Mouse (Mus musculus) T-helper 17 cell (primary cell): ENCODE results near the gene Nup62.

Experiments used
- in situ Hi-C, 2 experiments: fragments of 300-600 bp; cut with MboI, MseI; formaldehyde crosslinking; loops; 1 replicate in 1 of 2; 2 replicates in 1 of 2; pipeline ENCODE4 v1.15.1; 2025; ENCODE audit warnings: high pct_unique_total_duplicates in 2 of 2

The Nup62 gene

GRCm38 (mm10) chr7:44818164-44818563, 2.3 kb downstream of the Nup62 start:
- in situ Hi-C loops, result loop anchor here in 1 of 2 experiments (5.0 kb wide), 1 partner anchor 71 kb away; the partner anchor contains the start of gene Vrk3

GRCm38 (mm10) chr7:44818751-44819235, 2.9 kb downstream of the Nup62 start:
- in situ Hi-C loops, result loop anchor here in 1 of 2 experiments (5.0 kb wide), 1 partner anchor 71 kb away; the partner anchor contains the start of gene Vrk3

GRCm38 (mm10) chr7:44819391-44819790, 3.5 kb downstream of the Nup62 start:
- in situ Hi-C loops, result loop anchor here in 1 of 2 experiments (5.0 kb wide), 1 partner anchor 72 kb away; the partner anchor contains the start of gene Vrk3

GRCm38 (mm10) chr7:44819863-44820262, 4.0 kb downstream of the Nup62 start:
- in situ Hi-C loops, result loop anchor here in 1 of 2 experiments (5.0 kb wide), 1 partner anchor 73 kb away; the partner anchor contains the start of gene Vrk3

GRCm38 (mm10) chr7:44820525-44820924, 4.6 kb downstream of the Nup62 start:
- in situ Hi-C loops, result no loop called here

GRCm38 (mm10) chr7:44821666-44822448, 6.0 kb downstream of the Nup62 start:
- in situ Hi-C loops, result no loop called here

GRCm38 (mm10) chr7:44823409-44823808, 7.5 kb downstream of the Nup62 start:
- in situ Hi-C loops, result no loop called here

GRCm38 (mm10) chr7:44824872-44825271, 9.0 kb downstream of the Nup62 start:
- in situ Hi-C loops, result loop anchor here in 1 of 2 experiments (5.0 kb wide), 1 partner anchor 103 kb away; no protein-coding TSS in a partner anchor

GRCm38 (mm10) chr7:44826771-44827170, 10.9 kb downstream of the Nup62 start:
- in situ Hi-C loops, result loop anchor here in 1 of 2 experiments (5.0 kb wide), 1 partner anchor 104 kb away; no protein-coding TSS in a partner anchor

- in situ Hi-C loops, result loop anchor here in 1 of 2 experiments (5.0 kb wide), 1 partner anchor 106 kb away; no protein-coding TSS in a partner anchor
These were observed 12.8 kb downstream of the Nup62 start for GRCm38 (mm10) chr7:44828706-44829105.

GRCm38 (mm10) chr7:44832763-44833162, 16.9 kb downstream of the Nup62 start:
- in situ Hi-C loops, result no loop called here

GRCm38 (mm10) chr7:44835373-44836015, 19.6 kb downstream of the Nup62 start:
- in situ Hi-C loops, result no loop called here

- in situ Hi-C loops, result no loop called here
These were observed 20.1 kb downstream of the Nup62 start for GRCm38 (mm10) chr7:44836016-44836404.

- in situ Hi-C loops, result no loop called here
These were observed 20.6 kb downstream of the Nup62 start for GRCm38 (mm10) chr7:44836423-44837053.

- in situ Hi-C loops, result no loop called here
These were observed 22.2 kb downstream of the Nup62 start for GRCm38 (mm10) chr7:44838073-44838472.

GRCm38 (mm10) chr7:44839171-44839490, 23.2 kb downstream of the Nup62 start:
- in situ Hi-C loops, result no loop called here

GRCm38 (mm10) chr7:44839491-44840191, 23.8 kb downstream of the Nup62 start:
- in situ Hi-C loops, result no loop called here

GRCm38 (mm10) chr7:44840426-44840825, 24.5 kb downstream of the Nup62 start:
- in situ Hi-C loops, result no loop called here

- in situ Hi-C loops, result no loop called here
These were observed 26.1 kb downstream of the Nup62 start for GRCm38 (mm10) chr7:44841825-44842463.

- in situ Hi-C loops, result no loop called here
These were observed 29.1 kb downstream of the Nup62 start for GRCm38 (mm10) chr7:44845006-44845405.

GRCm38 (mm10) chr7:44846804-44847203, 30.9 kb downstream of the Nup62 start:
- in situ Hi-C loops, result no loop called here
